Mouse (Mus musculus) gastrocnemius, adult 2 months (tissue): ENCODE measurements around the gene Dok5. TPM values are rescaled to one million over a fixed set of nuclear protein-coding genes. Genes with fewer than 3 reads are reported as not detected.

Experiments
- DNase-seq: peaks from one replicate; pipeline ENCODE4 v3.0.0; 2022
- H3K27ac ChIP-seq: fragments of 200-600 bp; 2 replicates; pipeline ENCODE4 v1.8.1; 2022; ENCODE audit warnings: mild to moderate bottlenecking
- H3K4me3 ChIP-seq: fragments of 200-600 bp; 2 replicates; pipeline ENCODE4 v1.8.1; 2022; ENCODE audit warnings: mild to moderate bottlenecking, moderate library complexity
- CTCF ChIP-seq: fragments of 200-600 bp; IDR thresholded peaks from 2 replicates; pipeline ENCODE4 v1.8.1; 2022; ENCODE audit warnings: antibody characterized with exemption, mild to moderate bottlenecking, moderate library complexity
- intact Hi-C: fragments of 180-260 bp; cut with DNase I; formaldehyde crosslinking; loops from one replicate; pipeline ENCODE4 v1.15.1; 2025
- long read RNA-seq, 2 experiments: library from polyadenylated mRNA; stranded (forward); transcript quantifications; one replicate each; pipeline ENCODE4 v2.0.0; 2021
- total RNA-seq, 2 experiments: library from RNA; stranded (reverse); gene quantifications; 2 replicates each; pipeline ENCODE4 v1.2.3; 2021

The Dok5 gene
- total RNA-seq = 1 to 10 TPM; 2.9 to 3.8 TPM
- long read RNA-seq, experiment 1, partial matches to known transcripts = 0 of 4 reads
- long read RNA-seq, experiment 1, other reads (novel, unspliced or antisense) = 0 of 4 reads
- long read RNA-seq, experiment 2 = 0 reads

GRCm38 (mm10) chr2:170731632-170732561 is at the start of gene Dok5:
Dok5 (plus strand) TSS chr2:170731807.
- no peak for TF ChIP-seq CTCF
- Histone ChIP-seq H3K4me3 (peak within 1 kb of the TSS; percentile 76), H3K27ac (peak within 1 kb of the TSS; percentile 80)
- peak; percentile 89 for DNase-seq
- intact Hi-C loops = no loop called here

- Histone ChIP-seq H3K4me3 (no peak overlapping the region), H3K27ac (no peak overlapping the region)
- DNase-seq = no peak
- intact Hi-C loops = loop anchor here (2.0 kb wide), 1 partner anchor 191 kb away; no protein-coding TSS in a partner anchor
- TF ChIP-seq CTCF = peak; percentile 61
These were observed 48.2 kb upstream of the Dok5 start for GRCm38 (mm10) chr2:170683385-170683784.

- intact Hi-C loops = no loop called here
- Histone ChIP-seq H3K27ac (no peak overlapping the region), H3K4me3 (no peak overlapping the region)
- no peak for DNase-seq
- TF ChIP-seq CTCF = no peak
These were observed 36.3 kb upstream of the Dok5 start for GRCm38 (mm10) chr2:170695071-170695936.

- TF ChIP-seq CTCF = no peak
- H3K4me3 ChIP-seq = no peak overlapping the region
- intact Hi-C loops = no loop called here
- no peak overlapping the region for H3K27ac ChIP-seq
- DNase-seq = peak; percentile 30
These were observed 35.6 kb upstream of the Dok5 start for GRCm38 (mm10) chr2:170695937-170696510.

GRCm38 (mm10) chr2:170700471-170700870 is 31.1 kb upstream of the Dok5 start:
- DNase-seq = peak; percentile 43
- intact Hi-C loops = no loop called here
- peak; percentile 46 for TF ChIP-seq CTCF

GRCm38 (mm10) chr2:170706488-170706887 is 25.1 kb upstream of the Dok5 start:
- TF ChIP-seq CTCF = no peak
- Histone ChIP-seq H3K4me3 (no peak overlapping the region), H3K27ac (no peak overlapping the region)
- intact Hi-C loops = no loop called here
- no peak for DNase-seq

More at GRCm38 (mm10) chr2:170700471-170700870, 31.1 kb upstream of the Dok5 start:
- 0 out of 2 replicates have a peak overlapping the region, but pooled peaks have one; percentile 28 for H3K27ac ChIP-seq
- H3K4me3 ChIP-seq = no peak overlapping the region

GRCm38 (mm10) chr2:170707672-170708071 is 23.9 kb upstream of the Dok5 start:
- intact Hi-C loops = no loop called here
- peak; percentile 23; the same call in 1 of the 2 replicates for TF ChIP-seq CTCF
- no peak overlapping the region for H3K4me3 ChIP-seq
- no peak for DNase-seq
- H3K27ac ChIP-seq = no peak overlapping the region

- Histone ChIP-seq H3K27ac (no peak overlapping the region), H3K4me3 (no peak overlapping the region)
- no peak for TF ChIP-seq CTCF
- intact Hi-C loops = no loop called here
- no peak for DNase-seq
These were observed 22.7 kb upstream of the Dok5 start for GRCm38 (mm10) chr2:170708901-170709300.

GRCm38 (mm10) chr2:170712658-170713285 is 18.8 kb upstream of the Dok5 start:
- DNase-seq = no peak
- Histone ChIP-seq H3K4me3 (no peak overlapping the region), H3K27ac (no peak overlapping the region)
- no peak for TF ChIP-seq CTCF
- intact Hi-C loops = no loop called here

- intact Hi-C loops = no loop called here
- DNase-seq = no peak
- no peak for TF ChIP-seq CTCF
- no peak overlapping the region for H3K27ac ChIP-seq
- H3K4me3 ChIP-seq = no peak overlapping the region
These were observed 11.2 kb upstream of the Dok5 start for GRCm38 (mm10) chr2:170720386-170720785.

GRCm38 (mm10) chr2:170724136-170724535 is 7.5 kb upstream of the Dok5 start:
- DNase-seq = no peak
- intact Hi-C loops = no loop called here
- no peak overlapping the region for H3K4me3 ChIP-seq
- no peak for TF ChIP-seq CTCF
- no peak overlapping the region for H3K27ac ChIP-seq

- no peak for DNase-seq
- Histone ChIP-seq H3K4me3 (no peak overlapping the region), H3K27ac (no peak overlapping the region)
- intact Hi-C loops = no loop called here
- TF ChIP-seq CTCF = no peak
These were observed 6.9 kb upstream of the Dok5 start for GRCm38 (mm10) chr2:170724716-170725115.
